Mouse (Mus musculus) liver, postnatal 0 days (tissue): ENCODE results near the gene Araf. TPM values are rescaled to one million over a fixed set of nuclear protein-coding genes. Genes with fewer than 3 reads are reported as not detected.
A peak's percentile ranks its signal among the peaks of the same experiment; 100 is the strongest.
"Not testable (repeated sequence)": the region's sequence is repeated elsewhere in the genome, so short reads cannot be mapped to it uniquely, and the experiment has no call there.

Experiments
- ATAC-seq: fragments of 200-750 bp; cut with Nextera tagmentation; 2 replicates; pipeline ENCODE4 v1.8.0; 2017; ENCODE audit warnings: mild to moderate bottlenecking, moderate library complexity
- DNase-seq: peaks from one replicate; pipeline ENCODE4 v3.0.0-alpha.2; 2016
- H3K27ac ChIP-seq: fragments of 300-500 bp; sonication (generic); 2 replicates; pipeline ENCODE4 v1.5.1; 2014; ENCODE audit warnings: antibody characterized with exemption, moderate library complexity, mild to moderate bottlenecking, low read depth
- H3K27me3 ChIP-seq: fragments of 300-500 bp; sonication (generic); 2 replicates; pipeline ENCODE4 v1.6.1; 2014; ENCODE audit warnings: low read length, control low read depth, mixed read lengths; ENCODE audit not compliant: insufficient read depth
- H3K36me3 ChIP-seq: fragments of 300-500 bp; sonication (generic); replicated peaks from 2 replicates; pipeline ENCODE4 v1.6.1; 2014; ENCODE audit warnings: mild to moderate bottlenecking, control low read depth, low read length, moderate library complexity, mixed read lengths; ENCODE audit not compliant: insufficient read depth
- H3K4me1 ChIP-seq: fragments of 300-500 bp; sonication (generic); 2 replicates; pipeline ENCODE4 v1.6.1; 2014; ENCODE audit warnings: antibody characterized with exemption, mild to moderate bottlenecking, control low read depth; ENCODE audit not compliant: insufficient read depth
- H3K4me2 ChIP-seq: fragments of 300-500 bp; sonication (generic); 2 replicates; pipeline ENCODE4 v1.6.1; 2014; ENCODE audit warnings: low read depth, mild to moderate bottlenecking, low read length, moderate library complexity, mixed read lengths
- H3K4me3 ChIP-seq: fragments of 300-500 bp; sonication (generic); 2 replicates; pipeline ENCODE4 v1.5.1; 2014; ENCODE audit warnings: low read depth, low read length
- H3K9ac ChIP-seq: fragments of 300-500 bp; sonication (generic); replicated peaks from 2 replicates; pipeline ENCODE4 v1.6.1; 2014; ENCODE audit warnings: mild to moderate bottlenecking, moderate library complexity
- H3K9me3 ChIP-seq: fragments of 300-500 bp; sonication (generic); 2 replicates; pipeline ENCODE4 v1.6.1; 2016; ENCODE audit warnings: mild to moderate bottlenecking, control low read depth, low read length, mixed read lengths
- CTCF ChIP-seq: sonication (generic); IDR thresholded peaks from 2 replicates; pipeline ENCODE4 v1.5.1; 2016; ENCODE audit warnings: antibody characterized with exemption, low read depth
- EP300 ChIP-seq: IDR thresholded peaks from 2 replicates; pipeline ENCODE4 v1.6.1; 2016; ENCODE audit warnings: antibody characterized with exemption, low read depth, mild to moderate bottlenecking
- WGBS: fragments of 180-500 bp; shearing (Covaris S2); extraction: QIAGEN DNeasy Blood & Tissue Kit; methylation state at CpG from one replicate; pipeline ENCODE4 v1.1.7; 2014; ENCODE audit not compliant: insufficient replicate concordance; 5-methylcytosine and 5-hydroxymethylcytosine counted together
- polyA plus RNA-seq: library from polyadenylated mRNA; unstranded; fragments of >200 nt; fragmentation: Nextera tagmentation; extraction: Ambion mirVana; gene quantifications from 2 replicates; pipeline ENCODE4 v1.2.1, GENCODE M21; 2015

The Araf gene
- polyA plus RNA-seq, 1 experiment from 2014 or later, result 37.5 TPM

DNA sequence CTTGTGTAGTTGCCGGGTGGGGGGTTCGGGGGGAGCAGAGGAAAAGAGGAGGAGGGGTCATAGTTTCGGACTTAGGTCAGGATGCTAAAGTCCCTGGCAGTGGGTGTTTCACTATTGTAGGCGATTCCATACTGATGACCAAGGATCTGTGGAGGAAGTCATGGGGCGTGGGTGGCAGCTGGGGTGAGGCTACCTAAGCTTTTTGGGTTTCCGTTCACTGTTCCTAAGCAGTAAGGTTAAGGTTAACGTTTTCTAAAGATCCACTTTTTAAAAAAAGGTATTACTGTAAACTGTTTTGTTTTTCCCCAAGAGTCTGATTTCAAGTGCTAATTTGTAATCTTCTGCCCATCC, 1.2 kb downstream of the Araf start:
- peak overlapping the region; percentile 36 for H3K4me3 ChIP-seq
- 23% methylated on average over 7 of the region's 7 CpGs for WGBS
- peak overlapping the region; percentile 74 for H3K4me2 ChIP-seq
- ATAC-seq (peak; percentile 43), DNase-seq (no peak)
- H3K27ac ChIP-seq, result peak overlapping the region; percentile 60; the same call in 1 of the 2 replicates
- no peaks in the 10 kb centered on the region for H3K9me3 ChIP-seq
- TF ChIP-seq EP300, result no peak
- no peak for TF ChIP-seq CTCF
- H3K4me1 ChIP-seq, result no peaks in the 10 kb centered on the region
- no peaks in the 10 kb centered on the region for H3K36me3 ChIP-seq
- no peaks in the 10 kb centered on the region for H3K27me3 ChIP-seq
- no peak overlapping the region; the same call in 1 of the 2 replicates for H3K9ac ChIP-seq

DNA sequence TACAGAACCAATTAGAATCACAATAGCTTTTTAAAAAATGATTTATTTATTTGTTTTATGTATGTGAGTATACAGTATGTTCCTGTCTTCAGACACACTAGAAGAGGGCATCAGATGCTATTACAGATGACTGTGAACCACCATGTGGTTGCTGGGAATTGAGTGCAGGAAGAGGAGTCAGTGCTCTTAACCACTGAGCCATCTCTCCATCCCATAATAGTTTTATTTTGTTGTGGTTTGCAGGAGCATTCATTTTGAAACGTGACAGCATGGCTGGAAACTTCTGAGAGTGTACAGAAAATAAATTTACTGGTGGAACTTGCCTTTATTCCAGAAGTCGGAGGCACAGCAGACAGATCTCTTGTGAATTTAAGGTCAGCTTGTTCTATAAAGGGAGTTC, 3.8 kb downstream of the Araf start:
- 68% methylated on average over 2 of the region's 2 CpGs for WGBS
- DNase-seq, result no peak

DNA sequence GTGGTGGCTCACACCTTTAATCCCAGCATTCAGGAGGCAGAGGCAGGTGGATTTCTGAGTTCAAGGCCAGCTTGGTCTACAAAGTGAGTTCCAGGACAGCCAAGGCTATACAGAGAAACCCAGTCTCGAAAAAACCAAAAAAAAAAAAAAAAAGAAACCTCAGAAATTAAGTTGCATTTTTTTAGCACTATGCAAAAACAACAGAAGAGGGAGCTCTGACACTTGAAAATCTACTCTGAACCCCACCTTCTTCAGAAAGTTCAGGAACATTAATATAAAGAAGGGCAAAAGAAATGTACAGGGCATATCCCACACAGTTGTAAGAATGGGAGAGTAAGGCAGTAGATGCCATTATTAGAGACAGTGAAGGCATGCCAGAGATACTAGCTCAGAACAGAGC, 6.7 kb downstream of the Araf start:
- not testable (repeated sequence) for H3K9ac ChIP-seq, H3K9me3 ChIP-seq, H3K27ac ChIP-seq, ATAC-seq, DNase-seq, H3K4me2 ChIP-seq, H3K36me3 ChIP-seq, H3K27me3 ChIP-seq, H3K4me1 ChIP-seq, H3K4me3 ChIP-seq
- 38% methylated on average over 1 of the region's 1 CpGs for WGBS
- peak; percentile 28 for TF ChIP-seq CTCF

More for the DNA sequence above, 3.8 kb downstream of the Araf start:
- H3K9ac ChIP-seq, result no peak overlapping the region
- no peaks in the 10 kb centered on the region for H3K27me3 ChIP-seq
- no peak overlapping the region for H3K27ac ChIP-seq
- no peak for TF ChIP-seq EP300
- no peak for TF ChIP-seq CTCF
- no peaks in the 10 kb centered on the region for H3K36me3 ChIP-seq
- no peak for ATAC-seq
- H3K4me1 ChIP-seq, result no peaks in the 10 kb centered on the region
- no peak overlapping the region for H3K4me2 ChIP-seq
- no peak overlapping the region for H3K4me3 ChIP-seq
- H3K9me3 ChIP-seq, result no peaks in the 10 kb centered on the region

DNA sequence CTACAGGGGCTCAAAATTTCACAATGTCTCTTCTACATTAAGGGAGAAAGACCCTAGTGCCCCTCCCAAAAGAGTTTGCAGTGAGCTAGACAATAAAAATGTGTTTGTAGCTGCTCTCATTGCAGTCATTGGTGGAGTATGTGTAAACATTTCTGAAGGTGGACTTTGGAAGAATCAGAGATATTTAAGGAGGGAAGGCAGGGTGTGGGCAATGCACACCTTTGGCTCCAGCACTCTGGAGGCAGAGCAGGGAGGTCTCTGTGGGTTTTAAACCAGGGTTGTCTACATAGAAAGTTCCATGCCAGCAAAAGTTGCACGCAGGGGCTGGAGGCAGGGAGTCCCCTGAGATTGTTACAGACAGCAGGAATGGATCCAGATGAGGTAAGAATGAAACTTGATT, 8.7 kb downstream of the Araf start:
- Histone ChIP-seq H3K4me1 (no peaks in the 10 kb centered on the region), H3K27me3 (no peaks in the 10 kb centered on the region), H3K9ac (no peak overlapping the region), H3K4me2 (no peak overlapping the region), H3K27ac (no peak overlapping the region), H3K36me3 (no peaks in the 10 kb centered on the region), H3K9me3 (no peaks in the 10 kb centered on the region), H3K4me3 (no peak overlapping the region)
- ATAC-seq (no peak), DNase-seq (no peak)
- WGBS, result 43% methylated on average over 1 of the region's 1 CpGs
- no peak for TF ChIP-seq EP300
- no peak for TF ChIP-seq CTCF

- ATAC-seq (no peak), DNase-seq (no peak)
- H3K36me3 ChIP-seq, result no peaks in the 10 kb centered on the region
- no peak for TF ChIP-seq CTCF
- no peak for TF ChIP-seq EP300
- H3K27ac ChIP-seq, result no peak overlapping the region
- no peaks in the 10 kb centered on the region for H3K27me3 ChIP-seq
- no peak overlapping the region for H3K4me3 ChIP-seq
- no peaks in the 10 kb centered on the region for H3K9me3 ChIP-seq
- H3K9ac ChIP-seq, result no peak overlapping the region
- no peaks in the 10 kb centered on the region for H3K4me1 ChIP-seq
- H3K4me2 ChIP-seq, result no peak overlapping the region
- WGBS, result 44% methylated on average over 6 of the region's 6 CpGs
These were observed 19.4 kb downstream of the Araf start for GRCm38 (mm10) chrX:20816974-20817373.

DNA sequence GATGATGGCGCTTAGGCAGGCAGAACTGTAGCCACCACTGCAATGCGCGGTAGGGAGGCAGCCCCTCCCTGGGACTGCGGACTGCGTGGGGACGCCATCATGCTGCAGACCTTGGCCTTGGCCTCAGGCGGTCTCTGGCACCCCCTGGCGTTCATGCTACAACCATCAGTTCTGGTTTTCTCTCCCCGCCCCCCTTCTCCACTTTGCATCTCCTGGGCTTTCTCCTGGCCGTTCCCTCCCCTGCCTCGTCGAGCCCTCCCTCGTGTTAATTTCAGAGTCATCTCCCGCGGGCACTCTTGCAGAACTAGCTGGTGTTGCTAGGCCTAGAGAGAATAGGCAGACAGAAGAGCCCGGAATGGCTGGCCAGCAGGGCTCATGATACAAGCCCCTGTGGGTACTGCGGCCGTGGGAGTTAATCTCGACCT, 21.6 kb downstream of the Araf start:
- Histone ChIP-seq H3K27me3 (no peaks in the 10 kb centered on the region), H3K9me3 (no peaks in the 10 kb centered on the region), H3K4me3 (peak overlapping the region; percentile 33), H3K36me3 (no peaks in the 10 kb centered on the region), H3K9ac (peak overlapping the region; percentile 44; the same call in 1 of the 2 replicates), H3K27ac (no peak overlapping the region), H3K4me1 (no peaks in the 10 kb centered on the region), H3K4me2 (peak overlapping the region; percentile 79)
- DNase-seq (peak; percentile 87), ATAC-seq (peak; percentile 88)
- TF ChIP-seq CTCF (peak; percentile 85), EP300 (no peak)
- WGBS, result 22% methylated on average over 17 of the region's 19 CpGs

- Histone ChIP-seq H3K9ac (no peak overlapping the region), H3K9me3 (no peaks in the 10 kb centered on the region), H3K27me3 (no peaks in the 10 kb centered on the region), H3K4me2 (peak overlapping the region; percentile 79), H3K4me3 (peak overlapping the region; percentile 33), H3K4me1 (no peaks in the 10 kb centered on the region), H3K36me3 (no peaks in the 10 kb centered on the region), H3K27ac (no peak overlapping the region)
- TF ChIP-seq CTCF, result peak; percentile 56
- no peak for TF ChIP-seq EP300
- ATAC-seq (peak; percentile 80), DNase-seq (peak; percentile 66)
- WGBS, result 41% methylated on average over 7 of the region's 8 CpGs
These were observed 22.3 kb downstream of the Araf start for GRCm38 (mm10) chrX:20819708-20820426.
